Mouse (Mus musculus) monocyte, adult 5-6 weeks (primary cell): ENCODE results near the gene Fgf9. TPM values are rescaled to one million over a fixed set of nuclear protein-coding genes. Genes with fewer than 3 reads are reported as not detected.

Experiments
- ATAC-seq: fragments of 153-309, 156-312 bp; replicated peaks from 2 replicates; pipeline ENCODE4 v1.8.0; 2017; ENCODE audit warnings: mild to moderate bottlenecking; ENCODE audit not compliant: low TSS enrichment, insufficient number of reproducible peaks, severe bottlenecking, poor library complexity, low FRiP score
- total RNA-seq: library from RNA; stranded (forward); fragments of 200-1000, 200-491, 200-594 nt; gene quantifications from 3 replicates; pipeline ENCODE4 v1.2.3, GENCODE M21; 2017

Gene Fgf9
- total RNA-seq, 1 experiment from 2014 or later = not detected

DNA sequence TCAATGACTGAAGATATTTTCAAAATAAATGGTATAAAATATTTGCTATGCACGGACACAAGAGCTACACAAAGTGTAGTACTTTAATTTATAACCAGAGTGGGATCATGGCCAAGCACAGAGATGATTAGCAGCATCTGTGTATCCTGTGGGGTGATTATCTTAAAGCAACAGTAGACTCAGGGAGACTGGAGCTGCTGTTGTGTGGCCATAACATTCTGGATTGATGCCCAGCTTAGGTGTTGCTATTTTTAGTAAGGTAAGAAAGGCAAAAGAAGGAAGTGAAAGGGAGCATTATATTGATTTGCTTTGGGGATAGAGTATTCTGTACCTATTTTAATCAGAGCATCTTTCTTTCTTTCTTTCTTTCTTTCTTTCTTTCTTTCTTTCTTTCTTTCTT lies 11.6 kb downstream of the Fgf9 start:
- no peak for ATAC-seq

DNA sequence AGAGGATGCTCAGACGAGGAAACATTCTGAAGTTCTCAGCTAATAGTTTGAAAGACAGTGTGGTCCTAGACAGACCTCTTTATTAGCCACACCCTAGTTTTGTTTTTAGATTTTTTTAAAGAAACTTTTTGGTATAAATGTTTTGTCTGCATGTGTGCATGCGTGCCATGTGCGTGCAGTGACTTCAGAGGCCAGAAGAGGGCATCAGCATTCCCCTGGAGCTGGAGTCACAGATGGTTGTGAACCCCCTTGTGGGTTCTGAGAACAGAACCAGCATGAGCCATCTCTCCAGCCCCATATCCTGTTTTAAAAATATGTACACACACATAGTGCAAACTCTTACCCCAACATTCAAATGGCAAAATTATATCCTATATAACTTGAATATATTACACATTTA lies 13.9 kb downstream of the Fgf9 start:
- no peak for ATAC-seq

DNA sequence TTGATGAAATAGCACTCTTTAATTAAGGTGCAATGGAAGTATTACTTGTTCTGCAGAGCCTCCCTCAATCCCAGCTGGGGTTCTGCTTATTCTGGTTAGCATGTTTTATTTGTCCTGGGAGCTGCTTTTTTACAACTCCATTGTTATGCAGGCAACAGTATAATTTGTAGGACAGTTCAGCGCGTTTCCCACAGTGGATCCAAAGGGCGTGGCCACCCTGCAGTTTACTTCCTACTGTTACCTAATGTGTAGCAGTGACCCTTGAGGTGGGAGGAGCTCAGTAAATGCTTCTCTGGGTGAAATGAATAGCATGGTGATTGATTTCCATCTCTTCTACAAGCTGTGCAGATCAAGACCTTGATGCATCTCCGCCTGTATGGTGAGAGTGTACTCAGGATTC lies 17.0 kb downstream of the Fgf9 start:
- ATAC-seq = no peak

DNA sequence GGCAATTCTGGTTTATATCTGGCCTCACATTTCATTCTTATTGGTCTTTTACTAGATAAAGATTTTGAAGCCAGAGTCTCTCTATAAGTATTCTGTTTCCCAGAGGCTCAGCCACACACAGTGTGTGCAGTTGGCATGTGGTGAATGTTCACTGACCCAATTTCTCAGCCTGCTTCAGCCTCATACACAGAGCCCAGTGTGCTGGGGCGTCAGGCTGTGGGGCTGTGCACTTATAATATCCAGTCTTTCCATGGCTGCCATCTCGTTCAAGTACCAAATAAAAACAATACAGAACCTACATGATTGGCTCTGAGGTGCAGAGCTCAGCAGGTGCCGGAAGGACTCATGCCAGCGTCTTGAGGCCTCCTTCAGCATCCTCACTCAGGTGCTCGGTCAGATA lies 19.1 kb downstream of the Fgf9 start:
- ATAC-seq = no peak

DNA sequence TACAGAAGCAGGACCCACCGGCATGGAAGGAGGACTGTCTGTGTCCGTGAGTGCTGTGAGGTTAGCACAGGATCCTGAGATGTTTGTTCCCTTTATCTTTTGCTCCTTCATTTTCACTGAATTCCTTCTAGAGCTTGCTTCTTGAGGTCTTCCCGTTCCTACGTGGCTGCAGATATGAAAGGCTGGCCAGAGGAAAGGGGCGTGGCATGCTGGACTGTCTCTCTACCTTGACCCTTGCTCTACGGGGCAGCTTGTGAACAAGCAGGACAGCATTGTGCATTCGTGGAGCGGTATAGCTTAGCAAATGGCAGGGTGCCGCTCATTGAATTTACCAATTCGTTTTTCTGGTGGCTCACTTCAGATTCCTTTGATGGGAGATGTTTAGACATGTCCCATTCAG lies 21.0 kb downstream of the Fgf9 start:
- no peak for ATAC-seq

DNA sequence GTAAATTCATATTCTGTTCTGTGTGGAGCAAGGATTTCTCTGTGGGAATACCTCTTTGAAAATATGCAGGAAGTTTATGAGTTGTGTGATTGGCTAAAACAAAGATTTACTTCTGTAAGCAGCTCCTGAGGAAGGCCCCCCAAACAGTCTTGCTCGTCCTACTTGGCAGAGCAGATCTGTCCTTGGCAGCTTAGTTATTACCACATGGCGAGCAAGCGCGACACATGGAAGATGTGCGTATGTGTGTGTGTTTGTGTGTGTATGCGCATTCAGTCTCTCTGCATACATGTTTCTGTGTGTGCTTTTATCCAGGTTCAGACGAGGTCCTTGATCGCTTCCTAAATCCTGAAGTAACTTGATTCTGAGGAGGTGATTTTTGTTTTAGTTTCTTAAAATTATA lies 29.3 kb downstream of the Fgf9 start:
- no peak for ATAC-seq

DNA sequence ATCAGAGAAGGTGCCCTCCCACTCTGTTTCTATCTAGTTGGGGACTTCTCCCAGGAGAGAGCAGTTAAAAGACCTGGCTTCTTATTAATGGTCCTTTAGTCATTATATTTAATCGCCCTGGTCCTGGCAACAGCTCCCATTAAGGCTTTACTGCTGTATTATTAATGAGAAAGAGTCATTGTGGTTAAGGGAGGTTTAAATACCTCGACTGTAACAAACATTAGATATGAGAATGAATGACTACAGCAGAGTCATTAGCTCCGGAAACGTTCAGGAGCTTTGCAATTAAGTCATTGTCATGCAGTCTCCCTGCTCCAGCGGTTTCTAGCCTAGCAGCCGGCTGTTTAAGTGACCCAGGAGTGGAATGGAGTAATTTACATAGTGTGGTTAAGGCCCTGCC lies 31.0 kb downstream of the Fgf9 start:
- ATAC-seq = no peak

DNA sequence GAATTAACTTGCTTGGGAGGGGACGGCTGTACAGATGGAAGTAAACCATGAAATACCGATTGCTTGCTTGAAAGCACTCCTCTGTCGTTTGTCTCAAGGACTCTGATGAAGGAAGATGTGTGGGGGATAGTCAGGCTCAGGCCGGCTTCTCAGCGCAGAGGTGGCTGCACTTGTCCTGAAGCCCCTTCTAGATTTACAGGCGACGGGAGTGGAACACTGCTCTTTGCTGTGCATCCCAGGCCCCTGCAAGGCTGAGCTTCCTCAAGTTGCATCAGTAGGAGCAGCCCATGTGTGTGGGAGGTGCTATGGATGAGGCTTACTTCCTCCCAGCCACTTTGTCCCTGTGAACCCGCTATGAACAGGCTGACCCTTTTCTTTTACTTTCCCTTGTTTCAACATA lies 33.9 kb downstream of the Fgf9 start:
- ATAC-seq = no peak

DNA sequence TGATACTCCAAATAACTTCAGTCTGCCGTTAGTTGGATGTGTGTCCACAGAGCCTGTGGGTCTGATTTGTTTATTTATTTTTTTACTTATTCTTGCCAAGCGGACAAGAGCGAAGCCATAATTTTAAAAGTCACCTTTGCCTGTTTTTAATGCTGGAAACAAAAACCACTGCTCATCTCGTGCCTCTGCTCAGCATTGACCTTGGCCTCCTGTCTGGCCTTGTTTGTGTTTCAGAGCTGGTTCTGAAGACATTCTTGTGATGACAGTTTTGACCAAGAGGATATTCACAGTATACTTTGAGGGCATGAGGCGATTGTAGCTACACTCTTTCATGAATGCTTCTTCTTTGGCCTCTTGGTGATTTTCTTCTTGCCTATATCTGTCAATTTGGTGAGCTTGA lies 35.2 kb downstream of the Fgf9 start:
- ATAC-seq = no peak

DNA sequence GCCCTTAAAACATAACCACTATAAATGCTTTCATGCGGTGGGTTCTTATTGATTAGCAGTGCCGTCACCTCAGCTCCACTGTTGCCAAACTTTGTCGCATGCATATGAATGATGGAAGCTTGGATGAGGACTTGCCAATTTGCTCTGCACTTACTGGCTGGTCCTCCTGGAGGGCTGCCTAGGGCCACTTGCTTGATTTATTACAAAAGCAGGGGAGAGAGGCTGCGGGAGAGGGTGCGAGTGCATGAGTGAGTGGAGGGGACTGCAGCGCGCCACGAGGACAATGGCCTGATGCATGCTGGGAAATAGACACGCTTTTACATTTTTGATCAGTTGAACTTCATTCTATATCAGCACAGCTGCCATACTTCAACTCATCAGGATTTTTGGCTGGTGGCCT lies 39.3 kb downstream of the Fgf9 start:
- ATAC-seq = no peak

DNA sequence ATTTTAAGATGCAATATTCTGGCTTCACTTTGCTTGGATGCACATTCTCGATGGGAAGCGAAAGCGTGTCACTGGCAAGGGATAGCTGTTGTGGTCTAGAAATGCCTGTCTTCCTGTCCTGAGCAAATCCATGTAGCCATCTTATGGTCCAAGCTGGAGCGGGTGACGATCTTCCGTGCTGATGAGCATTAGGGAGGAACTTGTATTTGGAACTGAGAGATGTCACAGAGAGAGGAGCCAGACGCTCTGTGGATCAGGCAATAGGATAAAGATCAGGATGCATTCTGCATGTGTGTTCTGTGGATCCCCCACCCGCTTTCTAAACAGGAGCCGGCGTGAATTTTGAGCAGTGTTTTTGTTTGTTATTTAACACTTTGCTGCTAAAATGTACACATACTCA lies 41.2 kb downstream of the Fgf9 start:
- no peak for ATAC-seq

DNA sequence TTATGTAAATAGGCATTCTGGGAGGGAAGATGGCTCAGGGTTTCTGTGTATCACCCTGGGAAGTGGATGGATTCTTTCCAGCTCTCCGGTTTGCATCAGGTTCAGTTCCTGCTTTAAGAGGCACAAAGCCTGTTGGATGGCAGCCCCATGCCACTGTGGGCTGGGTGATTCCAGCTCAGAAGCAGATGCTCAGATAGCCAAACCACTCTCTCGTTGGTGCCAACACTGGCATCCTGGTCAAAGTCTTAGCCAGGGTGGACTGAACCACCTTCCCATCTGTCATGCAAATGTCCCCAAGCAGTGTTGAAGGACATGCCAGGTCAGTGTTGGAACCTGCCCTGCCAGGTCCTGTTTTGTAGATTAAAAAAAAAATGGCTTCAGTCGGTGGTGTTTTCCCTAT lies 42.0 kb downstream of the Fgf9 start:
- no peak for ATAC-seq

DNA sequence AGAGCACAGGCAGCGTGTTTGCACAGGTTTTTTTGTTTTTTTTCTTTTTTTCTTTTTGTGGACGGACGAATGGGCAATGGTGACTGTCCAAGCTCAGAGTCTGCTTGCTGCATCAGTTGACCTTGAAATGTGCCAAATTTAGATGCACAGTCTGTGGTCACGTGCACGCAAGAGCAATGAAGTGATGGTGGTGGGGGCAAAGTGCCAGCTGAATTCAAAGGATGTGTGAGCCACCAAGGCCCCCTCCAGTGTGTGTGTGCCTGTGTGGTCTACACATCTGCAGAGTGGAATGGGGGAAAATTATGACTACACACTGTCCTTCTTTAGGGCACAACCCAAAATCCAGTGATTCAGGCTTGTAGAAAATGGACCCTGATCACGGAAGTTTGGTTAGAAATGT lies 42.8 kb downstream of the Fgf9 start:
- ATAC-seq = no peak

DNA sequence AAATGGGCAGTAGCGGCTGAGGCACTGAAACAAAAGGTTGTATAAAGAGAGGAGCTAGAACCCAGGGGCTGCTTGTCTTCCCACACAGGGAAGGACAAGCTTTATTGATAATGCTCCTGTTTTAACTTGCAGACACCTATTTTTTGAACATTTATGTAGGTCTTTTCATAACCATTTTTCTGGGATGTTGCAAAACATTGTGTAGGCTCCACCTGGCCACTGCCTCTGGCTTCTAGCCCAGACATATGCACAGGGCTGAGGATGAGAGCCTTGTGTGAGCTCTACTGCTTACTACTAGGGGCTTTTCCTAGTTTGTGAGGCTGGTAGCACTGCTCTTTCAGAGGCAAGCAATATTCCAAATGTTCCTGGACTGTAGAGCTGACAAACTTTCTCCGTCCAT lies 43.8 kb downstream of the Fgf9 start:
- ATAC-seq = no peak

DNA sequence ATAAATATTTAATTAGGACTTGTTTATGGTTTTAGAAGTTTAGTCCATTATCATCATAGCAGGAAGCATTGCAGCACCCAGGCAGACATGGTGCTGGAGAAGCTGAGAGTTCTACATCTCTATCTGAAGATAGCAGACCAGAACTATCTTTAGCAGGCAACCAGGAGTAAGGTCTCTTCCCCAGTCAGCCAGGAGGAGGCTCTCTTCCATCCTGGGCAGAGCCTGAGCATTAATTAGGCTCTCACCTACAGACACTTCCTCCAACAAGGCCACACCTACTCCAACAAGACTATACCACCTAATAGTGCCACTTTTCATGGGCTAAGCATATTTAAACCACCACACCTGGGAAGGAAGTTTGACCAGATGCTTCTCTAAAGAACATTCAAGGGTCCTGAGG lies 54.3 kb downstream of the Fgf9 start:
- ATAC-seq = no peak

DNA sequence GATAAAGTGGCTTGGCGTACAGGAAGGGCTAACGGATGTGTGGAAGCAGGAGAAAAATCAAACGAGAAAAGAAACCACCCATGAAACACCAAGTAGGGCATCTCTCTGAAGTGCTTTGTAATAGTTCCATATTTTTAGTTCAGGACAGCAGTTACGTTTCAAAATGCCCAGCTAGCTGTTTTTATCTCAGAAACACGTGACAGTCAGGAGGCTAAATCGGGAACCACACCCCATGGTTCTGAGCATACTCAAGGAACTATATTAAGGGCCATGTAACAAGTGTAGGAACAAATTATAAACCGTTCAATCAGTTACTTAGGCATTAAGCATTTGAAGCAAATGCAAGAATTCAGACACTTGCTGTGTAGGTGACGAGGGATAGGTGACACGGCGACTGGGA lies 56.2 kb downstream of the Fgf9 start:
- no peak for ATAC-seq

DNA sequence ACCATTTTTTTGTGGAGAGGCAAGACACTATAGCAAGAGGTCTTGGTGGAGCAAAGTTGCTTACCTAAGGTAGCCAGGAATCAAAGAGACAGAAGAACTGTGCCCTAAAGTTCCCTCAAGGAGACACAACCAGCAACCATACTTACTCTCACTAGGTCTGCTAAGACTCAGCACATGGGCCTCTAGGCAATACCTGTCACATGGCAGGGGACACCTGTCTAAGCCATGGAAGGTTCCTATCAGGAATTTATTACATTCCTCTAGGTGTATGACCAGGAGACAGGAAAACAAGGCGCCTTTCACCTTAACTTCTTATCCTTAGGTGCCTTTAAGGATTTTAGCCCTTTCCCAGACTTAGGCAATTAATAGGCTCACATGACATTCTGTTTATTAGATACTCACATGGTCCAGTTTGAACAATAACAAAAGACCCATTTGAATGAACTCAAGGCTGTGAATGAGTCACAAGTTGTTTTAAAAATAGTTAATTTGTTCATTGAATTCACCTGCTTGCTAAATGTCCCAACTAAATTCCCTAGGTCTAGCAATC lies 69.2 kb downstream of the Fgf9 start:
- no peak for ATAC-seq

DNA sequence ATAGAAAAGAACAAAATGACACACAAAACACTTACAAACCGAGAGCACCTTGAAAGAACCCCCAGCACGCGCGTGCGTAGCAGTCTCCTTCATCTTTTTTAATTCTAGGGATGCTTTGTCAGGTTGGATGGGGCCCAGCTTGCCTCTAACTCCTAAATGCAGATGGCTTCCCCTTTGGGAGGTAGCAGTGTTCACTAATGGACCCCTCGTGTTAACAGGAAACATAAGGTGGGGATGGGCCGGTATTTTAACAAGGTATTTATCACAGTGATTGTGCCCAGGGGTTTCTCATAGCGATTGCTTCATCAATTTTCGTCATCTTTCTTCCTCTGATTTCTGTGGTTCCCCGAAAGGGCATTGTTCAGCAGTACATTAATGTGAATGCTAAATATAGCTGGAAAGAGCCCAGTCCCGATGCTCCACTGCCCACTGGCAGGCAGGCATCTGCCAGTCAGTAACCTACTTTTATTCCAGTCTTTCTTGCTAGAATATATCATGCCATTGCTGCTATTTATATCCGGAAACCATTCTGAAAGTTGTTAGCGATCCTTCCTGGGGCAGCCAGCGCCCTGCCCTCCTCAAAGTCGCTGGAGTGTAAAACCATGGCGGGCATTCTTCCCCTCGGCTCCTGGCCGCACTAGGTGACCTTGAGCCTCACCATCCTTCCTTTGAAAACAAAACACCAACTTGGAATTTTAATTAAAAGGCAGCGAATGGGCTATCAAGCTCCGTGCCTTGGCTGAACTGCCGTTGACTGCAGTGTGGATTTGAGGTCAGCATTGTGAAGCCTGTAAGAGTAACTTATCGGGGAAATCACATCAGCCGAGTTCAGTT lies 79.5 kb downstream of the Fgf9 start:
- no peak for ATAC-seq

DNA sequence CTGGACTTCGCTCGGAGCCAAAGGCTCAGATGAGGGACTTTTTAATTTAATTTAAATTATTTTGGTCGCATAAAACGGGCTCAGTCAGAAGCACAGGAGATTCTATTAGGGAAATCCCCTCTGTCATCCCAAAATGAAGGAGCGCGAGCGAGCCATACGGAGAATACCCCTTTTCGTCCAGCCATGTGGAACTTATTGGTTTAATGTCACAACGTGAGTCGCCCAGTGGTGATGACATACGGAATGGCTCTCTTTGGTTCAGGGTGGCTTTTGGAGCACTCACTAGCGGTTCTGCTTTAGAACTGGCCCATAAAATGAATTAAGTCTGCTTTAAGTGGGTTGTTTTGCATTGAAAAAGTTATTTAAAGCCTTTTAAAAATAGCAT lies 80.1 kb downstream of the Fgf9 start:
- ATAC-seq = no peak

DNA sequence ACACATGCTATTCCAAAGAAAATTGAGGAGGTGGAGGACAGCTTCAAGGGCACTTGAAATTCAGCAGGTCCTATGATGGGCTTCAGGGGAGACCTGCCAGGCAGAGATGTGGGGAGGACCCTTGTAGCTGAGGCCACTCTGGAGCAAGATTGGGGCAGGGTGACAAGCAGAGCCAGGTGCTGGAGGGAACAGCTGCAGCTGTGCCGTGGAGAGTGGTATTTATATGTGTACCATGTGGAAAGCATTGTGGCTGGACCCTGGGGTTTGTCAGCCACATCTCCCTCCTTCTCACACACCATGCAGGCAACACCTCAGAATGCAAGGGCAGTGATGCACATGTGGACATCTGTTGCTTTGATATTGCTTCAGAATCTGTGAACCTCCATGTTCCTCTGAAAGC lies 81.8 kb downstream of the Fgf9 start:
- ATAC-seq = no peak
